Mouse (Mus musculus): ENCODE data around the gene Tbx4.

Gene Tbx4

DNA sequence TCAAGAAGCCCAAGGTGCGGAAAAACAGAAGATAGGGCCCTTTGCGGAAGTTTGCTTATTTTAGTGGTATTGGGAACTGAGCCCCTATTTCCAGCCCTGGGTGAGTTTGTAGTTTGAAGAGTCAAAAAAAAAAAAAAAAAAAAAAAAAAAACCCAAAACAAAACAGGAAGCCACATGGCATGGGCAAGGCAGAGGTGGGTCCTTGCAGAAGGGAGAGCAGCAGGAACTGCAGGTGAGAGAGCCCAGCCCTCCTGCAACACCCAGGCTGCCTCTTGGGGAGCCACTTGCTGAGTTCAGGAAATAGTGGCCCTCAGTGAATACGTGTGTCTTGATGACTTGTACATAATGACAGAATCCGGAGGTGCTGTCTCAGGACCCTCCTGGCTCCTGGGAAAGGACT, 23.3 kb downstream of the Tbx4 start:
- DNase-seq (ENCODE audit: low spot score): no peak

DNA sequence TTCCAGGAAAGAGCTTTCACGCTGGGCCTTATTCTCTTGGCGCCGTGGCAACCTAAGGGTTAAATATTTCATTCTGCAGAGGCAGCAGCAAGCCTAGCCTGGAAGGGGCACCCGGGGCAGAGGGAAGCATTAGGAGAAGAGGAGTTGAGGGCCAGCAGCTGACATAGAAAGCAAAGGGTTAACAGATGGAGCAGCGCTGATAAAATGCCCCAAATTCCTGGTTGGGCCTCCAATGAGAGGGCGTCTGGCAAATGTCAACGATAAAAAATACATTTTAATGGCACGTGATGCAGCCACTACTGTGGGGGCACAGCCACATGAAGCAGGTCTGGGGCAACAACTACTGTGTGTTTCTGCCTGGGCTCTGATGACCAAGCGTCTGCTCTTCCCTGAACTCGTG, 23.9 kb downstream of the Tbx4 start:
- DNase-seq (ENCODE audit: low spot score): no peak

- no peak for DNase-seq (ENCODE audit: low spot score)
Observed at GRCm38 (mm10) chr11:85913506-85913905, 27.3 kb downstream of the Tbx4 start.

DNA sequence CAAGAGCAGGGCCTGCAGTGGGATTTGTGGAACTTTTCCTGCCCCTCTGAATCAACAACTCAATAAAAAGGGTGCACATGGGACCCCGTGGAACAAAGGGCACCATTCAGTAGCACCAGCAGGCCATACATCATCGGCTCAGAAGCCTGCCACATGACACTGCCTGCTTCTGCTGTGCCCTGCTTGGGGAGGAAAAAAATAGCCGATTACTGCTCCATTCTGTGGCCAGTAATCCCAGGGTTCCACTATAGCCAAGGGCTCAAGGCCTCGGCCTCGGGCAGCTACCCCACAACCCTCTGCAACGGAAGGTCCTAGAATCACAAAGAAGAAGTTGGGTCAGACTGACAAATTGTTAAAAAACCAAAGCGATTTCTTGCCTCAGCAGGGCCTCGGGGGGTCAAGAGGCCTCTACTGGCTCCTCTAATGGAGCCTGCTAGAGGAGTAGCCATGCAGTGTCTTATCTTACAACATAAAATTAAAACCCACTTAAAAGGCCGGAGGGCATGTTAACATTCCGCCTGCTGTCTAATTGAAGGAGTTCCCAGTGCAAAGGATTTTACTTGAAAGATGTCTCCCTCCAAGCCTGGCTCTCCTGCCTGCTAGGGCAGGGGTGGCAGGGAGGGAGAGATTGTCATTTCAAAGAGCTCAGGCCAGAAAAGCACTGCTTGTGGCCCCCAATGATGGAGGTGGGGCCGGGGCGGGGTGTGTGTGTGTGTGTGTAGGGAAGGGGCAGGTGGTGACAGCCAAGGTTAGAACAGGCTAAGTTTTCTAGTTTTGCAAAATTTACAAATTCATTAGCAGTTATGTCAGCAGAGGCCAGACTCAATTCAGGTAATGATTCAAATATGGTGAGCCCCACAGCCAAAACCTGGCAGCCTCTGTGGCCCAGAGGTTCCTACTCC, 31.1 kb downstream of the Tbx4 start:
- DNase-seq (ENCODE audit: low spot score): no peak

- DNase-seq (ENCODE audit: low spot score): no peak
Observed at GRCm38 (mm10) chr11:85917993-85918325, 31.7 kb downstream of the Tbx4 start.

- no peak for DNase-seq (ENCODE audit: low spot score)
Observed at GRCm38 (mm10) chr11:85918388-85918940, 32.2 kb downstream of the Tbx4 start.

GRCm38 (mm10) chr11:85925294-85925743, 39.1 kb downstream of the Tbx4 start:
- DNase-seq (ENCODE audit: low spot score): no peak

- DNase-seq (ENCODE audit: low spot score): no peak
Observed at GRCm38 (mm10) chr11:85926287-85926764, 40.1 kb downstream of the Tbx4 start.

- no peak for DNase-seq (ENCODE audit: low spot score)
Observed at GRCm38 (mm10) chr11:85928106-85928505, 41.9 kb downstream of the Tbx4 start.

DNA sequence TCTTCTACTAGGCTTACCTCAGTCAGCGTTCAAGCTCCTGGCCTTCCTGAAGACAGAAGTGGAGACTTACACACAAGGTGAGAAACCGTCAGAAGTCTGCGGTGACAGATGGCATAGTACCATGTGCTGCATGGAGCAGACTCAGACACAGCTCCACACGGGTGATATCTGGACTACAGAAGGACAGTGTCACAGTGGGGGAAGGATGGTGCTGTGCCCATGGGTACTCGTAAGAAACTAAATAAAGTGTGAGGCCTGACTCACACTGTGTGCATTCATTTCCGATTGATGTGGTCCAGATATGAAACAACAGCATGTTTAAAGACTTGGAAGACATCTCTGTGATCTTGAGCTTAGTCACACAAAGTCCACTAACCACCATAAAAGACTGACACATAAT, 43.4 kb downstream of the Tbx4 start:
- no peak for DNase-seq (ENCODE audit: low spot score)

- no peak for DNase-seq (ENCODE audit: low spot score)
Observed at GRCm38 (mm10) chr11:85941785-85942570, 55.8 kb downstream of the Tbx4 start.

DNA sequence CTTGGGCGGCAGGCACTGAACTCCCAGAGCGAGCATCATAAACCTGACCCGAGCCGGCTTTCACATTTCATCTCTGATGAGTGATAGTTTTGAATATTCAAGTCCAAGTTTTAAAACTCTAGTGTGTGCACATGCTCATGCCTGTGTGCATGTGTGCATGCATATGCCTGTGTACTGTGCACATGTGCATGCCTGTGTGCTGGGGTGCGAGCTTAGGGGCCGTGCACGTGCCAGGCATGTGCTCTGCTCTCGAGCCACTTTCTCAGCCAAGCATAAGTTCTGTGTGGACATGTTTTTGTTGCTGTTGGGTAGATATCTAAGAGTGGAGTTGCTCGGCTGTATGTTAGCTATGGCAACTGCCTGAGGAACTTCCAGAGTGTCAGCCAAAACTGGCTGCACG, 62.5 kb downstream of the Tbx4 start:
- no peak for DNase-seq (ENCODE audit: low spot score)

- no peak for DNase-seq (ENCODE audit: low spot score)
Observed at GRCm38 (mm10) chr11:85949749-85950148, 63.5 kb downstream of the Tbx4 start.

DNA sequence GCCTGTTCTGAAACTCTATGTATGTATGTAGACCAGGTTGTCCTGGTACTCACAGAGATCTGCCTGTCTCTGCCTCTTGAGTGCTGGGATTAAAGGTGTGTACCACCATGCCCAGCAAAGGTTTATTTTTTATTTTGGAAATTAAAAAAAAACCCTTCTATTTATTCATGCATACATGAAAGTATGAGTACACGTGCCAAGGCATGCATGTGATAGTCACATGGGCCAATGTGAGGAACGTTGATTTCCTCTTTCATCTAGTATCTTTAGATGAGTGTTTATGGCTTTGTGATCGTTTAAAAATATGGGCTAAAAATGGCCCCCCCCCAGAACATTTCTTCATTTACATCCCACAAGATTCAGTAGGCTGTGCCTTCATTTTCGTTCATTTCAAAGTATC, 66.3 kb downstream of the Tbx4 start:
- no peak for DNase-seq (ENCODE audit: low spot score)

DNA sequence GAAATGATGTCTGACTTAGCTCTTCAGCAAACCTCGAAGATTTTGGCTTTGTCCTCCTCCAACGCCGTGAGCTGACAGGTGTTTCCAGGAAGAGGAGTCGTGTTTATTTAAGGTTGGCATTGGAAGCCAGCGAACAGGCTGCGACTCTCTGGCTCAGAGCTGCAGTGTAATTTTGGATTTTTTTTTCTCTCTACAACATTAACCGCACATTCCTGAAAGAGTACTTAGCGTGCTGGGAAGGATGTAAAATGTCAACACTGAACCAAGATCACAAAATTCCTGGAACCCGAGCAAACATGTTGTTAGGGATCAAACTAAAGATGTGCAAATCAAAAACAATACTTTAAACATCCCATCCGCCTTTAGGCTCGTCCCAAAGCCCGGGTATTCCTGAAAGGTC, 69.4 kb downstream of the Tbx4 start:
- no peak for DNase-seq (ENCODE audit: low spot score)

DNA sequence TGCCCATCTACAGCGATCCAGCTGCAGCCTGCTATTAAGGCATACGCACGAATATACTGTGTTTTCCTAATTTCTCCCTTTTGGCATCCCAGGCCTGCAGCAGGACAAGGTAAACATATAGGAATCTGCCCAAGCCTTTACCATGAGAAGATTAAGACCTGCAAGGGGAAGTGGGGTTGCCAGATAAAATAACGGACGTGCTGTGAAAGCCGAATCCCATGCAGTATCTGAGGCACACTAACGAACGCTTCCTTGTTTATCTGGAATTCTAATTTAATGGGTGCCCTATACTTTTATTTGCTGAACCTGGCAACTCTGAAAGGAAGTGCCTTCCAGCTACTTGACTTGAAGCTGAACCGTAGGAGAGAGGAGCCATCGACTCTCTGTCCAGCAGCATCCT, 70.2 kb downstream of the Tbx4 start:
- no peak for DNase-seq (ENCODE audit: low spot score)

- DNase-seq (ENCODE audit: low spot score): no peak
Observed at GRCm38 (mm10) chr11:85956950-85957778, 70.9 kb downstream of the Tbx4 start.

DNA sequence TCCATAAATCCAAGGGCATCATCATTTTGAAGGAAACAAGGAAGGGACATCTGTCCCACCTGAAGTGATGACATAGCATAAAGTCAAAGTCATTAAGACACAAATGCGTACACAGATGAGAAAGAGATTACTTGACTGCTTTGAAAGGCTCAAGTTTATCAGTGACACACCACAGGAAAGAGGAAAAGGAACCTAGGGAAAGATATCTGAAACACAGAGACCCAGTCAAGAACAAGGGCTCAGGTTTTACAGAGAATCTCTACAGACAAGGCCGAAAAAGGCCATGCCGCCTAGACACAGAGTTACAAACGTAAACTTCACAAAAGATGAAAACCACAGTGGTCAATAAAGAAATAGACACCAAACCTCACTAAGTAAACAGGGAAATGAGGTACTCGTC, 73.6 kb downstream of the Tbx4 start:
- no peak for DNase-seq (ENCODE audit: low spot score)

- no peak for DNase-seq (ENCODE audit: low spot score)
Observed at GRCm38 (mm10) chr11:85960273-85960672, 74.1 kb downstream of the Tbx4 start.

DNA sequence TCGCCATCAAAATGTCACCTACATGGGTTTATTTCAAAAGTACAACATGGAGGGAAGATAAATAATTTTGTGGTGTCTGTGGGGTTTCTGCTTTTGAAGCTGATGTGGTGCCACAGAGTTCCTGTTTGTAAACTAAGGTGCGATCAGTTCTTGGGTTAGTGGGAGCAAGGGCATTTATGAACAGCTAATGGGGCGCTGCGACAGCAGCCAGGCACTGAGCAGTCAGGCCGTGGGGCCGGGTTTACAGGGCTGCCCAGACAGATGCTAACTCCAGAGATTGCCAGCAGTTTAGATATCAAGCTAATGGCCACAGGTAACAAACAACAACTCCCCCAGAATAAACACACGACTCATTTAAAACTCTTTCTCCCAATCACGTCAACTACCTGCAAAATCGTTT, 75.3 kb downstream of the Tbx4 start:
- DNase-seq (ENCODE audit: low spot score): no peak

All from ovary, adult 18-20 months (tissue).